Mouse (Mus musculus): Measurements from ENCODE around the gene Bach2.

The Bach2 gene

GRCm38 (mm10) chr4:32560246-32560645, 321.6 kb downstream of the Bach2 start:
- in situ Hi-C loops (cut with MboI, MseI): loop anchor here (10.0 kb wide), 1 partner anchor 405 kb away; no protein-coding TSS in a partner anchor

GRCm38 (mm10) chr4:32560724-32561554, 322.3 kb downstream of the Bach2 start:
- in situ Hi-C loops (cut with MboI, MseI): loop anchor here (10.0 kb wide), 1 partner anchor 406 kb away; no protein-coding TSS in a partner anchor

DNA sequence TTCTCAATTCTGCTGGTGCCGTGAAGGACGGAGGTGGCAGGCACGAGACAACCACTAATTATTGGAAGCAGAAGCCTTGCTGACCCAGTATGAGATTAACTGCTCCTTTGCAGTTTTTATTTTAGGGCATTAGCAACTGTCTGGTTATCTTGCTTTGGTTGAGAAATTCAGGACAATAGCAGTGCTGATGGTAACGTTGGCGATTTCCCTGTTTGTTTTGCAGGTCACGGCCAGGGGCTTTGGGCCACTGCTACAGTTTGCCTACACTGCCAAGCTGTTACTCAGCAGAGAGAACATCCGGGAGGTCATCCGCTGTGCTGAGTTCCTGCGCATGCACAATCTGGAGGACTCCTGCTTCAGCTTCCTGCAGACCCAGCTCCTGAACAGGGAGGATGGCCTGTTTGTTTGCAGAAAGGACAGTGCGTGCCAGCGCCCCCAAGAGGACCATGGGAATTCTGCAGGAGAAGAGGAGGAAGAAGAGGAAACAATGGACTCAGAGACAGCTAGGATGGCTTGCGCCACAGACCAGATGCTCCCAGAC, 323.0 kb downstream of the Bach2 start:
- in situ Hi-C loops (cut with MboI, MseI): loop anchor here (10.0 kb wide), 1 partner anchor 407 kb away; no protein-coding TSS in a partner anchor

DNA sequence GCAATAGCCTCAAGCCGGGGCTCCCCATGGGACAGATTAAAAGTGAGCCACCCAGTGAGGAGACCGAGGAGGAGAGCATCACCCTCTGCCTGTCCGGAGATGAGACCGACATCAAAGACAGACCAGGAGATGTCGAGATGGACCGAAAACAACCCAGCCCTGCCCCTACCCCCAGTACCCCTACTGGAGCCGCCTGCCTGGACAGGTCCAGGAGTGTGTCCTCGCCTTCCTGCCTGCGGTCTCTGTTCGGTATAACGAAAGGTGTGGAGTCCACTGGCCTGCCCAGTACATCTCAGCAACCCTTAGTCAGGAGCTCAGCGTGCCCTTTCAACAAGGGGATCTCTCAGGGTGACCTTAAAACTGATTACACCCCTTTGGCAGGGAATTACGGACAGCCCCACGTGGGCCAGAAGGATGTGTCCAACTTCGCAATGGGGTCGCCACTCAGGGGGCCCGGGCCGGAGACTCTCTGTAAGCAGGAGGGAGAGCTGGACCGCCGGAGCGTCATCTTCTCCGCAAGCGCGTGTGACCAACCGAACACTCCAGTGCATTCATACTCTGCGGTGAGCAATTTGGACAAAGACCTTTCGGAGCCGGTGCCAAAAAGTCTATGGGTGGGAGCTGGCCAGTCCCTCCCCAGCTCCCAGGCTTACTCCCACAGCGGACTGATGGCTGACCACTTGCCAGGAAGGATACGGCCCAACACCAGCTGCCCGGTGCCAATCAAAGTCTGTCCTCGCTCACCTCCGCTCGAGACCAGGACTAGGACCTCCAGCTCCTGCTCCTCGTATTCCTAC, 323.9 kb downstream of the Bach2 start:
- in situ Hi-C loops (cut with MboI, MseI): loop anchor here (10.0 kb wide), 1 partner anchor 408 kb away; no protein-coding TSS in a partner anchor

- in situ Hi-C loops (cut with MboI, MseI): loop anchor here (10.0 kb wide), 1 partner anchor 410 kb away; no protein-coding TSS in a partner anchor
These were observed 325.8 kb downstream of the Bach2 start for GRCm38 (mm10) chr4:32564416-32564815.

DNA sequence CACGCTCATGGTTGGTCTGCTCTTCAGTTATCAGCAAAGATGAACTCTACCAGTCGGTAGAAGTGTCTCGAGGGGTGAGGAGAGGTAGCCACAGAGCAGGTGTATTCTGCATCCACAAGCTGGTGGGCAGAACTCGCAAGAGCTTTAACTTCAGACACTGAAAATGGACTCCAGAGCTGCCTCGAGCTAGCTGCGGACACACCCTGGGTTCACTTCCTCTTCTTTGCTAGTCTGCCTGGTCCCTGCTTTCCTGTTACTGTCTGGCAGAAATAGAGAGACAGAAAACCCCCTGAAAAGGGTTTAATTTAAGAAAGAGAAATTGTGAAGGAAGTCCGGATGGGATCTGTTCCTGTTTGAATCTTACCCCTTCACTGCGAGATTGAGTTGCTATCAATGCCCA, 326.3 kb downstream of the Bach2 start:
- in situ Hi-C loops (cut with MboI, MseI): loop anchor here (5.0 to 10.0 kb wide), 2 partner anchors 410 to 508 kb away; no protein-coding TSS in a partner anchor

- in situ Hi-C loops (cut with MboI, MseI): loop anchor here (5.0 to 10.0 kb wide), 2 partner anchors 414 to 512 kb away; no protein-coding TSS in a partner anchor
These were observed 330.4 kb downstream of the Bach2 start for GRCm38 (mm10) chr4:32569054-32569453.

DNA sequence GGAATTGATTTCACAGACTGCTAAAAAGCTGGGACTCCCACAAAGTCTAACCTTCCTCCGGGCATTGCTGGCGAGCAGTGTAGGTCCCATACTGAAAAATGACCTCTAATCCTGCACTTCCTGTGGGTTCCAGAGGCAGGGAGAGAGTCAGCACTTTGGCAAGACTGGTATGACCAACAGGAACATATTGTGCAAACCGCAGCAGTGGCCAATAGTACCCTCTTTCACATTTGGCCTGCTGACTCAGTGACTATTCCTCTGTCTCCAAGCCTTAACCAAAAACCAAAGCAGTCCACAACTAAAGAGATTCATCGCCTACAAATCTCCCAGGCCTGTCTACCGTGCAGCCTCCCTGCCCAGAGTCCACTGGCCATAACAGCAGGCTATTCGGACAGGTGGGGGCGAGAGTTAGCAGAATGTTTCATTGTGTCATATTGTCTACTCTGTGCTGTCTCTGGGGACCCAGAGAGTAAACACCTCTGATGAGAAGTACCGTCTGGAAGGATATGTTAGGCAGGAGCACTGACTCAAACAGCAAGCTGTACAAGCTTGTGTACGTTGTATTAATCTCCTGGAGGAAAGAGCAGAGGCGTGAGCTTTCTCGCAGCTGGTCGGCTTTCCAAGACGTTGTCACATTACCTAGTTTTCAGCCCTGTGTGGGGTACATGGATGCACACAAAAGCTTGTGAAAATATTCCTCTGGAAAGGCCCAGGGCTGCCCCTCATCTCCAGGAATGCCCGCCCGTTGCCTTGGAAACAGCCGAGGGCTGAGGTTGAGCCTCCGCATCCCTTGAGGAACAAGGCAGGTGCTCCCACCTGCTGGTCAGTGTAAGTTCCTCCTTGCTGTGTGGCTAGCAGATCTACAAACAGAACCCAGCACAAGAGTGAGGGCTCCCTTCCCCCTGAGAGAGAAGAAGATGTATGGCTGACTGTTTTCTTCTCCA, 331.7 kb downstream of the Bach2 start:
- in situ Hi-C loops (cut with MboI, MseI): loop anchor here (5.0 to 10.0 kb wide), 2 partner anchors 415 to 513 kb away; no protein-coding TSS in a partner anchor

DNA sequence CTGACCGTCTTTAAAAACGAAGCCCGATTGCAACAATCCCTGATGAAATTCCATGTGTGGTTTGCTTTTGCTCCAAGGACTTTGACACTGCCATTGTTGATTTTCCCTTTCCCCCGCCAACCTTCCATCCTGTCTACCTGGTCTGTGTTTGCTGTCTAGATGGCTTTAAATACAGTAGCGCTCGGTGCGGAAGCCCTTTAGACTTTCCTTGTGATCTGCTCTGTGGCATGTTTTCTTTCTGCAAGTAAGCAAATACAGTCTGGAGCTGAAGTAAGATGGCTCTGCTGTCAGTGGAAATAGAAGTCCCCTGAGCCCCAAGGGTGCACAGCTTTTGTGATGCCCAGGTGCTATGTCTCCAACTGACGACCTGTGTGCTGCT, 332.3 kb downstream of the Bach2 start:
- in situ Hi-C loops (cut with MboI, MseI): no loop called here

- in situ Hi-C loops (cut with MboI, MseI): no loop called here
These were observed 332.8 kb downstream of the Bach2 start for GRCm38 (mm10) chr4:32571441-32571840.

DNA sequence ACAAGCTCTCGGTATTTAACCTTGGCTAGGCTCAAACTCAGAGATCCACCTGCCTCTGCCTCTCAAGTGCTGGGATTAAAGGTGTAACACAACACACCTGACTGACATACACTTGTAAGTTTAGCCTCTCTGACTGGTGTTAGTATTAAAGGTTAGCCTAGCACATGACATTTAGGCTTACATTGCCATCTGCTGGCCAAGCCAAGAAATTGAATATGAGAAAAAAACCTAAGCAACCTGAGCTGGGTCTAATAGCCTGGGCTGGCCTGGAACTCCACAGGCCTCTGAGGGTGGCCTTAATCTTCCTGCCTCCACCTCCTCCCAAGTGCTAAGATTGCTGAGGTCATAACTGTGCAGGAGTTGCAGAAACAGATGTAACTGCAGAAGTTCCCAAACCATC, 333.5 kb downstream of the Bach2 start:
- in situ Hi-C loops (cut with MboI, MseI): no loop called here

DNA sequence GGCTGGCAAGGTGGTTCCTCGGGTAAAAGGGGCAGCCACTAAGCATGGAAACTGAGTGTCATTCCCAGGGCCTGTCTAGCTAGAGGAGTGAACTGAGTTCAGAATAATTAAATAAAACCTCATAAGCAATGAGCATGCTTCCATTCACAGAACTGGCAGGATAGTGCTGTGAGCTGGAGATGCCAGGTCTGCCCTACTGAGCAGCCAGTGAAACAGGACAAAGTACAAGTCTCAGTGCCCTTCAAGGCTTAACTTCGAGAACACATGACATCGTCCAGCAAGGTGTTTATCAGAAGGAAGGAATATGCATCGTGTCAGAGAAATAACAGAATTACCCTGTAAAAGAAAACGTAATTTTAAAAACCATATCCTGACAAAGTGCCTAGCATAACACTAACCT, 335.0 kb downstream of the Bach2 start:
- in situ Hi-C loops (cut with MboI, MseI): no loop called here

DNA sequence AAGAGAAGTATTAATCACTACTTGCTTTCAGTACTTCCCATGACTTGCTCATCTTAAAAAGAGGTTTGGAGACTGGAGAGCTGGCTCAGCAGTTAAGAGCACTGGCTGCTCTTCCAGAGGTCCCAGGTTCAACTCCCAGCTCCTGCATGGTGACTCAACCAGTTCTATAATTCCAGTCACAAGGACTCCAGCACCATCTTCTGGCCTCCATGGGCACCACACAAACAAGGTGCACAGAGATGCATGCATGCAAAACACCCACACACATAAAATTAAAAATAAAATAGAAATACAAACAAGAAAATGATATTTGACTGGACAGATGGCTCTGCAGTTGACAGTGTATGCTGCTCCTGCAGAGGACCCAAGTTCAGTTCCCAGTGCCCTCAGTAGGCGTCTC, 336.0 kb downstream of the Bach2 start:
- in situ Hi-C loops (cut with MboI, MseI): no loop called here

DNA sequence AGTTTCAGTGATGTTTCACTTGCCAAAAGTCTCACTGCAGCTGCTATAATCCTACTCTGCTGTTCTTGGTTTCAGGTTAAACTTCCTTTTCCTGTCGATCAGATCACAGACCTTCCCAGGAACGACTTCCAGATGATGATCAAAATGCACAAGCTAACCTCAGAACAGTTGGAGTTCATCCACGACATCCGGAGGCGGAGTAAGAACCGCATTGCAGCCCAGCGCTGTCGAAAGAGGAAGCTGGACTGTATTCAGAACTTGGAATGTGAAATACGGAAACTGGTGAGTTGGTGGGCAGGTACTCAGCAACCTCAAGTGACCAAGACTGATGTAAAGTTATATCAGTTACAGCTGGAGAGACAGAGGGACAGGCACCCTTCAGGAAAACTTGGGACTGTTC, 336.6 kb downstream of the Bach2 start:
- in situ Hi-C loops (cut with MboI, MseI): no loop called here

DNA sequence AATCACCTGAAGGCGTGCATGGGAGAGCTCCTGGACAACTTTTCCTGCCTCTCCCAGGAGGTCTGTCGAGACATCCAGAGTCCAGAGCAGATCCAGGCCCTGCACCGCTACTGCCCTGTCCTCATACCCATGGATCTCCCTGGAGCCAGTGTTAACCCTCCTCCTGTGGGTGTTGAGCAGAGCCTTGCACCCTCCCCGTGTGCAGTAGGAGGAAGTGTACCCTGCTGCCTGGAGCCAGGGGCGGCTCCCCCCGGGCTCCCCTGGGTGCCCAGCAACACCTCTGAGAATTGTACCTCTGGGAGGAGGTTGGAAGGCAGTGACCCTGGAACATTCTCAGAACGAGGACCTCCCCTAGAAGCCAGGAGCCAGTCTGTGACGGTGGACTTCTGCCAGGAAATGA, 341.2 kb downstream of the Bach2 start:
- in situ Hi-C loops (cut with MboI, MseI): no loop called here

GRCm38 (mm10) chr4:32584181-32584580, 345.6 kb downstream of the Bach2 start:
- in situ Hi-C loops (cut with MboI, MseI): no loop called here

GRCm38 (mm10) chr4:32586596-32586995, 348.0 kb downstream of the Bach2 start:
- in situ Hi-C loops (cut with MboI, MseI): loop anchor here (5.0 kb wide), 1 partner anchor 66 kb away; no protein-coding TSS in a partner anchor

GRCm38 (mm10) chr4:32587543-32587942, 348.9 kb downstream of the Bach2 start:
- in situ Hi-C loops (cut with MboI, MseI): loop anchor here (5.0 kb wide), 1 partner anchor 65 kb away; no protein-coding TSS in a partner anchor

- in situ Hi-C loops (cut with MboI, MseI): loop anchor here (5.0 kb wide), 1 partner anchor 64 kb away; no protein-coding TSS in a partner anchor
These were observed 349.6 kb downstream of the Bach2 start for GRCm38 (mm10) chr4:32588237-32588636.

DNA sequence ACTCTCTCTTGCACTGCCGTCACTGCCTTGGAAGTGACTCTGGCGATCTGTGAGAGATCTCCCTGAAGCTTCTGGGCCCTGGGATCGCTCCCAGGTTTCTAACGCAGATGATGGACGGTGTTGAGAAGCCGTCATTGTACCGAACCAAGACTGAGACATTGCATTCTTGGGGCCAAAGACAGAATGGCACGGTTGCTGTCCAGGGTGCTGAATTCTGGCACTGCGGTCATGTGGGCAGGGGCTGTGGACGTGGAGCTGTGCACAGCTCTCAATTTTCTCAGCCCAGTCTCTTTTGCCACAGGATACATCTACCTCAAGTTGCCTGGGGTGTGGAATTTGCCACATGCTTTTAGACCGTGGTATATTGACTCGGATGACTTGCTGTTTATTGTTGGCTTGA, 362.5 kb downstream of the Bach2 start:
- in situ Hi-C loops (cut with MboI, MseI): loop anchor here (10.0 kb wide), 1 partner anchor 254 kb away; no protein-coding TSS in a partner anchor
